Mouse (Mus musculus): Measurements from ENCODE around the gene Kcnab3.

Kcnab3 gene

DNA sequence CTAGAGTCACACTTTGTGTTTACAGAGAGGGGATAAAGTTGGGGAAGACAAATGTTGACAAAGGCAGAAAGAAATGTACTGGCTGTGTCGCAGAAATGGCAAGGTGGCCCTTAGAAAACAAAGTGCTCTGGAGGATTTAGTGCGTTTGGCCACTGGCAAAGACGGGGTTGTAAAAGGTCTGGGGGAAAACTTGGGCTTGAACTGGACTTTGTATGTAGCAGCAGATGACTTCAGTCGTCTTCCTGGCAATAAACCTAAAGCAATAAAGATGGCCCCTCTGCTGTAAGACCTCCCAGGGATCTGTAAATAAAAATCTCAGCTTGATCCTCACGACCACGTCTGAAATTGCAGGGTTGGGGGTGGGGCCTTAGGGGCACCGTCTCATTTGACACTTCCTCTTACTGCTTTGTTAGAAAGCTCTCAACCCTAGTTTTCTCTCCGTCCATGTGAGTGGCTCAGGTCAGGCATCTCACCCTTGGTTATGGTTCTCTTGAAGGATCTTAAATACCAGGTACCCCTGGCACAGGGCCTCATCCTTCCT is 6.7 kb downstream of the Kcnab3 start:
- DNase-seq = peak; percentile 28

- DNase-seq = no peak
Observed at GRCm38 (mm10) chr11:69333922-69334321, 7.9 kb downstream of the Kcnab3 start.

GRCm38 (mm10) chr11:69334796-69335195 is 8.7 kb downstream of the Kcnab3 start:
- no peak for DNase-seq

GRCm38 (mm10) chr11:69340161-69341131 is 14.4 kb downstream of the Kcnab3 start, which contains the start of gene Rnf227:
TSS of gene Rnf227 (plus strand) at chr11:69340461.
- DNase-seq = peak; percentile 91

- no peak for DNase-seq
Observed at GRCm38 (mm10) chr11:69346441-69346840, 20.4 kb downstream of the Kcnab3 start.

DNA sequence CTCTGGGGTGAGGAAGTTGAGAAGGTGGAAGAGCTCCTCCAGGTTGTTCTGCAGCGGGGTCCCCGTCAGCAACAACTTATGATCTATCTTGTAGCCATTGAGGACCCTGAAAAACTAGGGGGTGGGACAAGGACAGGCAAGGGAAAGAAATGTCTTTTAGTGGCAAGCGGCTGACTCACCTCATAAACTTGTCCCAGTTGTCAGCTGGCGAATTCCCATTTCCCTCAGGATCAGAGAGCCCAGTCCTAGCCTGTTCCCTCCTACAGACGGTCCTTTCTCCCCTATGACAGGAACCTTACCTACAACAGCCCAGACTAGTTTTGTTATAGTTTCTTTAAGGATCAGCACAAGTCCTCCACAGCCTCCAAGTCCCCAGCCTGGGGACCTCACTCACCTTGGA is 30.5 kb downstream of the Kcnab3 start:
- DNase-seq = no peak

DNA sequence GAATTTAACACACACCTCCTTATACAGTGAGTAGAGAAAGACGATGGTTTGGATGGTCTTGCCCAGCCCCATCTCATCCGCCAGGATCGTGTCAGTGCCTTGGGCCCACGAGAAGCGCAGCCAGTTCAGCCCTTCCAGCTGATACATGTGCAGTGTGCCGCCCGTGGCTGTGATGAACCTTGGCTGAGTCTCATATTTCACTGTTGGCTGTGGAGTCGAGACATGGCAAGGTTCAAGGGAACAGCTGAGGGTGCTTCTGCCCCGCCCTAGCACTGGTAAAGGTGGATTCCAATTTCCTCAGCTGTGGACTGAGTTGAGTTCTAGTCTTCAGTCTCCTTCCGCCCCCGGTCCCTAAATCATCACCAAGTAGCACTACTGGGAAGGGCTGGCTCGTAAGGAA is 31.6 kb downstream of the Kcnab3 start:
- DNase-seq = no peak

DNA sequence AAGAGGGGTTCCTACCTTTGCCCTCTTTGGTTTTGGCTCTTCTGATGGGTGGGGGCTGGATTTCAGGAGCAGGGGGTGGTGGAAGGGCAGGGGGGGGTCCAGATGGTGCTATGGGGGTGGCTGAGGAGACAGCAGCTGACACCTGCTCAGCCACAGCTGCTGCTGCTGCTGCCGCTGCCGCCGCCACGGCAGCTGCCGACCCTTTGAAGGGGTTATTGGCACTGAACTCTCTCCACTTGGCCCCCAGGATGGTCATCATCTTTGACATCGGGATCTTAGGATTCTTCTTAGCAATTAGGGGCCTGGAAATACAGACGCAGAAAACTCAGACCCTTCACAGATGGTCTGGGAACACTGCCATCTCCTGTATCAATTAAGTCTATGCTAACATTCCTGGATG is 36.0 kb downstream of the Kcnab3 start:
- no peak for DNase-seq

DNA sequence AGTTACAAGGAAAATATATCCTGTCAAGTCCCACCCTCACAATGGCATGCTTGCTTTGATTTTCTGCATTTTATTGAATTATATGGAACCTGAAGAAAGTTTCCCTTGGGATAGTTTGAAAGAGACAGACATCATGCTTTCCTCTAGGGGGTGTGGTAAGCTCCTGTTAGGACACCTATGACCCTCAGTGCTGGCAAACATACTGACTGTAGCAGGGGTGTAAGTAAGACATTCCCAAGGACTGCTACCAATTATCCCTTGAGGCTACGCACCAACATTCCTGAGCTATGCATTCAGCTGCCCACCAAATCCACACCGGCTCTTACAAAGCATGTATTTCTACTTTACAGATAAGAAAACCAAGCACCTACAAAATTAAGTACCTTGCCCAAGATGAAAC is 36.4 kb downstream of the Kcnab3 start:
- peak; percentile 36 for DNase-seq

DNA sequence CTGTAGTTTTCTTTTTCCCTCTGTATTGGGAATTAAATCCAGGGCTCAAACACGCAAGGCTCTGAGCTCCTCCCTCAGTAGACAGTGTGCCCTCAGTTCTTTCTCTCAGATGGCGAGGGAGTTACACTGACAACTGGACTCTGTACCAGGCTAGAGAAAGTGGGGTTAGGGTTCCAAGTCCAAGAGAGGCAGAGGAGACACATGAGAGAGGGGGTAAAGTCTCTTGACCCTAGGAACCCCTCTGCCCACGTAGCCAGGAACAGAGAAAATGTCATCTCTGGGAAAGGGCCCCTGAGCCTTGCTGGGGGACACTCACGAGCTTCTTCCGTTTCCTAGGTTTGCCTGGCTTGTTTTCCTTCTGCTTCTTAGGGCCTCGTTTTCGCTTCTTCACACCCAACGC is 38.3 kb downstream of the Kcnab3 start:
- no peak for DNase-seq

DNA sequence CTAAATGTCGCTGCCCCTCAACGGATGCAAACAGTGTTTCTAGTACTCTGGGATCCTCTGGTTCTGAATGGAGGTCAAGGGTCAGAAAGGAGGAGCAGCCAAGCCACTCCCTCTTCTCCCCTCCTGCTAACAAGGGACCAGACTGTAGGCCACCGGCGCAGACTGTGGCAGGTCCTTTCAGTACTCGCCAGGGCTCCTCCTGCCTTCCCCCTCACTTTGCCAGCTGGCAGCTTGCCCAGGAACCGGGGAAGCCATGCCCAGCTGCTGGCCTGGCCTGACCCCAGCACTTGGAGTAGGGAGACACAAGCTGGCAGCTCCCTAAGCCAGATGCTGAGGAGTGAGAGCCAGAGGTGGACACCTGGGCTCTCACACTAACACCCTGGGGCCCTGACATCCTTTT is 38.9 kb downstream of the Kcnab3 start:
- peak; percentile 76 for DNase-seq

DNA sequence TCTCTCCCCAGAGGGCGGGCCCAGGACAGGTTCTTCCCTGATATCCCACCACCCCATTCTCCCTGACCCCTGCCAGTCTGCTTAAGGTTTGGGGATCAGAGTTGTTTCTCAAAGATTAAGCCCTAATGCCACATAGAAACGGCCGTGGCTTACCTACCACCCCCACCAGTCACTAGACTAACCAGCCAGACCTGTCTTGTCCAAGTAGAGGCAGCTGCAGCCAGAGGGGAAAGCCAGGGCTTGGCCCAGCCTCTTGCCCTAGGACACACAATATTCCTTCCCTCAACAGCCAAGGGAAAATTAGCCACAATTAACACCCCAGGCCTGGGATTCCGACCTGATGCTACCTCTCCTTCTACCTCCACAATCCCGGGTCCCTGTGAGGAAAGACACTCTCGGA is 39.7 kb downstream of the Kcnab3 start:
- no peak for DNase-seq

DNA sequence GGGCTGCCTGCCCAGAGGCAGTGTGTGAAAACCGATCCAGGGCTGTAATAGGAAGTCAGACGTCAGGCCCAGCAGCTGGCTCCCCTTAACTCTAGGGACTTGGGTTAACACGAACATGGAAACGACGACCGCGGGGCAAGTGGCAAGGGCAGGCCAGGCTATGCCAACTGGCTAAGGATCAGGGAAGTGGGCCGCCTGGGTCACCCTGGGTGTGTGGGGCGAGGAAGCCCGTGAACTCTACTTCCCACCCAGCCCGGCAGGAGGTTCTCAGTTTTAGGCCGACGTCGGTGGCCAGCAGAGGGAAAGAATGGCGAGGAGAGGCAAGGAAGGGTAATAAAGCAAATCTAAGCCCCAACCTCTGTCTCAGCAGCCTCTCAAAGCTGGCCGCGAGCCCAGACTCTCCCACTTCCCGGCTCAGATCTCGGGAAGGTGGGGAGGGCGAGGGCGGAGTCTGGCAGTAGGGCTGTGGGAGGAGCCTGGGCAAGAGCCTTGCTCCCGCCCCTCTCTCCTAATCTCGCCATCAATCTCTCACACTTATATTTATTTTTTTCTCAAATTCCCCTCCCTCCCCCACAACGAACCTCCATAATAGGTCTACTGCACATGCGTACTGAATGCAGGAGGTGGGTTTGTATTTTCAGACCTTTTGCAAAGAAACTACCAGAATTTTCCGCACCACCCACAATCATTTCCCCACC is 40.2 kb downstream of the Kcnab3 start:
- peak; percentile 95 for DNase-seq

- DNase-seq = peak; percentile 65
Observed at GRCm38 (mm10) chr11:69366855-69367615, 41.0 kb downstream of the Kcnab3 start.

DNA sequence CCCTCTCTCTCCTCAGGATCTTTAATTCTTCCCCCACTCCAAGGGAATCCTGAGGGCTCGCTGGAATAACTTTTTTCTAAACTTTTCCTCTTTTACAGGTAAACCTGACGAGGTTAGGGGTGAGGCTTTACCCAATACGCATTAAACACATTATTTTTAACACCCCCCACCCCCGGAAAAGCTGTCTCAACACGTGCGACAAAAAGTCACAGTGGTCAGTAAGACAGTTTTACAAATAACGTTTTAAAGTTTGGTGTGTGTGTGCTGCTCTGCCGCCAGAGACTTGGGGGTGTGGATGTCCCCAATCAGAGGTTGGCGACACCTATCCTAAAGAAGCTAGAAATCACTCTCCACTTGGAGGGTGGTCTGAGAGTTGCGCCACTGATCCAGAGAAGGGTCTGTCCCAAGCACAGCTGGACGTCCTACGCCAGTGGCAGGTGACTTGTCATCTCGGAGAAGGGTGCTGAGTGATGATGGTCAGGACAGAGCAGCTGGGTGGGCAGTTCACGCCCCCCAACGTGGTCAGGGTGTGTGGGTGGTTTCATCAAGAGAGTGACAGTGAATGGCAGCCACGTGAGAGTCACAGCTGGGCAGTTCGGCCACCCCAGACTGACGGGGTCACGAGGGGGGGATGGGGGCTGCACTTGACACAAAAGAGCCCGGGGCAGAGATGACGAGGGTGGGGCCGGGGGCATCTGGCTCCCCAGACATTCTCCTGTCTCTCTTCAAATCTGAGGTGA is 41.7 kb downstream of the Kcnab3 start:
- DNase-seq = peak; percentile 74

GRCm38 (mm10) chr11:69368356-69369214 is 42.5 kb downstream of the Kcnab3 start:
- peak; percentile 78 for DNase-seq

DNA sequence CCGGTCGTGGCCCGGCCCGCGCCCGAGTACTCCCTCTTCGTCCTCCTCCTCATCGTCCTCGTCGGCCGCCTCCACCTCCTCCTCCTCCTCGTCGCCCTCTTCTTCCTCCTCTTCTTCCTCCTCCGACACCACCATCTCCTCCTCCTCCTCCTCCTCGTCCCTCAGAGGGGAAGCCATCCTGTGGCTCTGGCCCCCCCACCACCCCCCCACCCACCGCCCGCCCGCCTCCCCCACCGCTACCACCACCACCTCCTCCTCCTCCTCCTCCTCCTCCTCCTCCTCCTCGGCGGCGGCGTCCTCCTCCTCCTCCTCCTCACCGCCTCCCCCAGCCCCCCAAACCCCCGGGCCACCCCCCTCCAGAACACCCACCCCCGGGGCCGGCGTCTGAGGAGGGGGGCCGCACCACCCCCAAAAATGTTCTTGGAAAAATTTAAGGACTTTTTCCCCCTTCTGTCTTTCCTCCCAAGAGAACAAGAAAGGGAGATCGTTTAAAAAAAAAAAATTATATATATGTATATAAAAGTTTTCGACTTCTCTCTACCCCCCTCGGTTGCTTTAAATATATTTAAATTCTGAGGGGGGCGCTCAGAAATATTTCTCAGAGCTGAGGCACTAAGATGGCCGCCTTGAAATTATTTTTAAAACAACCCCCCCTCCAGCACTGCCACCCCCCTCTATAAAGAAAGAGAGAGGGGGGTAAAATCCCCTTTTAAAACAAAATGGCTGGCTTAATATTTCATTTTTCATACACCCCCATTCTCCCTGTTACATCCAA is 43.3 kb downstream of the Kcnab3 start, which contains the start of gene Chd3:
Gene Chd3 (minus strand): TSS at position 192 of the 775 bp plus-strand sequence.
- DNase-seq = peak; percentile 22

DNA sequence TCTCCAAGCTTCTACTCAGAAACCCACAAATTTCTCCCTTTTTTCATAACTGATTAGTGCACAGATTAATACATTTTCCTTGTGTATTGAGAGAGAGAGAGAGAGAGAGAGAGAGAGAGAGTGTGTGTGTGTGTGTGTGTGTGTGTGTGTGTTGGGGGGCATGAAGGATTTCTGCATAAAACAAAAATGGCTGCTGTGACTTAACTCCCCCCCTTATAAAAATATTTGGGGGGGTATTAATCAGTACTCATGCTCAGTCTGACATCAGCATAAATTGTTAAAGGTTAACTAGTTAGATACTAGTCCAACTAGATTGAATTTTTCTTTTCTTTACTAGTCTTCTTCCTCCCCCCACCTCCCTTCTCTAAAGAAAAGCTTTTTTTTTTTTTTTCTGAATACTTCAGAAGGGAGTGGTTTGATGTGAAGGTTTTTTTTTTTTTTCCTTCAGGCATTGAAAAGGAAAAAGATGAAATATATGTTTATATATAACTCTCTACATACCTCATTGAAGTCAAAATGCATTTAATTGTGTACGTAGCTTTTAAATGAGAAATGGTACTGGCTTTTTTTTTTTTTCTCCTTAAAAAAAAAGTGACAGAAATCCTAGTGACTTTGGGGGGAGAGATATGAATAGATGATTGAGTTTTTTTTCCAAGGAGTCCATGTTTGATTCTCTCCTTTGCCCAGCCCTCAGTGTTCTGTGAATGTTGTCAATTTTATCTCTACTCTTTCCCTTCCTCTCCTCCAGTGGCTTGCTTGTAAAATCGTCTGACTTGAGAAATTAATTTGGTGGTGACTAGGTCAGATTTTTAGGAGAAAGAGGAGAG is 44.1 kb downstream of the Kcnab3 start:
- DNase-seq = peak; percentile 22

GRCm38 (mm10) chr11:69370817-69371215 is 44.8 kb downstream of the Kcnab3 start:
- peak; percentile 23 for DNase-seq

Data from embryo, embryonic 11 days (tissue).